Mouse (Mus musculus): ENCODE data around the gene 1700029J07Rik.

DNA sequence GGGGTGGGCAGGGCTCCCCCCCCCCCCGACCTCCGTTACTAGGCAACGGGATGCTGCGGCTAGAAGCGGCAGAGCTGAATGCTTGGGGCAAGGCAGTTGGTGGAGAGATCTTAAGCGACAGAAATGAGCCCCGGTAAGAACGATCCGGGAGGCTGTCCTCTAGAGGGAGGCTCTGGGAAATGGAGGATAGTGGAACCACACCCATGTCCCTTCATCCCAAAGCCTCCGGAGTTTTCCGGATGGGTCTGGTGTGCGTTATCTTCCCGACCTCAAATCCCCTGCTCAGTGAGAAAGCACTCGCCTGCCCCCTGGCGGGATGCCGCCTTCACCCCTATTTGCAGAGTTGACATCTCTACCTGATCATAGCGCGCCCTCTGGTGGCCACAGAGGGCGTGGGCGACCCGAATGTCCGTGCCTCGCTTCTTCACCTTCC is 40.5 kb downstream of the 1700029J07Rik start, which contains the start of gene Ccdc110:
- no peak for TF ChIP-seq CTCF (IDR thresholded peaks at IDR 0.05)
- no peak for TF ChIP-seq POLR2A (IDR thresholded peaks at IDR 0.05; ENCODE audit: insufficient read depth, low read depth, low read length)
- TF ChIP-seq EP300 (IDR thresholded peaks at IDR 0.05; ENCODE audit: insufficient read depth, low read depth, low read length), result peak; percentile 97
